Mouse (Mus musculus) neural tube, embryonic 11.5 days (tissue): ENCODE measurements around the gene Olfr557. TPM values are rescaled to one million over a fixed set of nuclear protein-coding genes. Genes with fewer than 3 reads are reported as not detected.

Experiments used
- ATAC-seq: fragments of 200-750 bp; cut with Nextera tagmentation; 2 replicates; pipeline ENCODE4 v1.8.0; 2017; ENCODE audit warnings: moderate number of reproducible peaks, mild to moderate bottlenecking, moderate TSS enrichment, moderate library complexity; ENCODE audit not compliant: insufficient read depth, low FRiP score, low TSS enrichment
- DNase-seq: peaks from one replicate; pipeline ENCODE4 v3.0.0-alpha.2; 2015; ENCODE audit warnings: low spot score
- H3K27ac ChIP-seq: fragments of 300-500 bp; sonication (generic); 2 replicates; pipeline ENCODE4 v1.5.1; 2014; ENCODE audit warnings: low read depth, mild to moderate bottlenecking, low read length
- H3K27me3 ChIP-seq: fragments of 300-500 bp; sonication (generic); 2 replicates; pipeline ENCODE4 v1.6.1; 2014; ENCODE audit warnings: mild to moderate bottlenecking, low read length, mixed read lengths; ENCODE audit not compliant: control insufficient read depth, insufficient read depth
- H3K36me3 ChIP-seq: fragments of 300-500 bp; sonication (generic); 2 replicates; pipeline ENCODE4 v1.6.1; 2014; ENCODE audit warnings: mild to moderate bottlenecking, low read length, moderate library complexity, mixed read lengths; ENCODE audit not compliant: control insufficient read depth, insufficient read depth
- H3K4me1 ChIP-seq: fragments of 300-500 bp; sonication (generic); 2 replicates; pipeline ENCODE4 v1.6.1; 2014; ENCODE audit warnings: low read length, mixed read lengths; ENCODE audit not compliant: control insufficient read depth, insufficient read depth
- H3K4me2 ChIP-seq: fragments of 300-500 bp; sonication (generic); 2 replicates; pipeline ENCODE4 v1.6.1; 2014; ENCODE audit warnings: low read depth, mild to moderate bottlenecking, moderate library complexity
- H3K4me3 ChIP-seq: fragments of 300-500 bp; sonication (generic); 2 replicates; pipeline ENCODE4 v1.5.1; 2014; ENCODE audit warnings: low read depth, low read length
- H3K9ac ChIP-seq: fragments of 300-500 bp; sonication (generic); 2 replicates; pipeline ENCODE4 v1.6.1; 2014; ENCODE audit warnings: mild to moderate bottlenecking, low read length
- H3K9me3 ChIP-seq: fragments of 300-500 bp; sonication (generic); 2 replicates; pipeline ENCODE4 v1.6.1; 2016; ENCODE audit warnings: low read length; ENCODE audit not compliant: control insufficient read depth
- WGBS: fragments of 180-500 bp; shearing (Covaris S2); extraction: QIAGEN DNeasy Blood & Tissue Kit; methylation state at CpG from one replicate; pipeline ENCODE4 v1.1.7; 2014; 5-methylcytosine and 5-hydroxymethylcytosine counted together
- polyA plus RNA-seq: library from polyadenylated mRNA; unstranded; fragments of >200 nt; fragmentation: Nextera tagmentation; extraction: Ambion mirVana; gene quantifications from 2 replicates; pipeline ENCODE4 v1.2.1, GENCODE M21; 2014

The Olfr557 gene
- polyA plus RNA-seq: not detected in 2 replicates

DNA sequence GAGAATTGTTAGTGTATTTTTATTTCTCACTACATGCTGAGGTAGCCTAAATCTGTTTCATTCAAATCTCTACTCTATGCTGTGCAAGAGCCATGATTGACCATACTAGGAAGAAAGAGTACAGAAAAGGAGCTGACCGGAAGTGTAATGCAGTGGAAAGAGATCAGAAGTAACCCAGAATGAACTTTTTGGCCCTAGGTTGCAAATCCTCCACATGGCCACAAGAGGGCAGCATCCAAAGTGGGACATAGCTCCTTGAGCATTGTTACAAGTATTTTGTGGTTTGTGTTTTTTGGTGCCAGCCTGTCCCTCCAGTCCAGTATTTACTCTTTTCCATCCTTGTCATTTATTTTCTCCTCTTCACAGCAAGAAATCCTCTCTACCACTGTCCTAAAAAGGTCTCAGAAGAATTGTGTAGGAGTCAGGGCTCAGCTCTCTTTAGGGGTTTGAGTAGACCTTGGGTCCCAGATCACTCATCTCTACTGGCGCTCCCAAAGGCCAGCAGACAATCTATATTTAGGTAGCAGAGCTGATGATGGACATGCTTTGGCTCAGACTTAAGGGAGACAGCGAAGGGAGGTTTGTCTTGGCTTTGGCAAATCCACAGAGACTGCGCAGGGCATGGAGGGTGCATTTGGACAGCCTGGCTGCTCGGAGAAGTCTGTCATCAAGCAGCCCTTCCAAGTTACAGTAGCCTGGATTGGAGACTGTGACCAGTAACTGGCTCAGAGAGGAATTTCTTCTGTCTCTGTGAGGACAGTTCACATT is at the start of gene Olfr557:
Gene Olfr557, plus strand, starts transcription at position 553 of the 768 bp plus-strand sequence.
- peak; percentile 49 for DNase-seq

GRCm38 (mm10) chr7:102658523-102658922 is 37.2 kb upstream of the Olfr557 start, which contains the start of gene Olfr555:
TSS of gene Olfr555 (plus strand) at chr7:102658823.
- 72% methylated on average over 1 of the region's 1 CpGs for WGBS
- no peaks in the 10 kb centered on the region for H3K9me3 ChIP-seq
- H3K4me2 ChIP-seq: no peak within 1 kb of the TSS
- DNase-seq (no peak), ATAC-seq (no peak)
- no peaks in the 10 kb centered on the region for H3K27me3 ChIP-seq
- no peaks in the 10 kb centered on the region for H3K36me3 ChIP-seq
- no peak within 1 kb of the TSS for H3K9ac ChIP-seq
- no peaks in the 10 kb centered on the region for H3K4me1 ChIP-seq
- no peak within 1 kb of the TSS for H3K27ac ChIP-seq
- no peak within 1 kb of the TSS for H3K4me3 ChIP-seq

More for the DNA sequence above, at the start of gene Olfr557:
- Histone ChIP-seq H3K4me3 (no peak within 1 kb of the TSS), H3K9ac (no peak within 1 kb of the TSS), H3K27ac (no peak within 1 kb of the TSS), H3K9me3 (no peaks in the 10 kb centered on the region), H3K4me1 (no peaks in the 10 kb centered on the region), H3K36me3 (no peaks in the 10 kb centered on the region), H3K4me2 (no peak within 1 kb of the TSS), H3K27me3 (no peaks in the 10 kb centered on the region)
- no peak for ATAC-seq
- 82% methylated on average over 5 of the region's 5 CpGs for WGBS

DNA sequence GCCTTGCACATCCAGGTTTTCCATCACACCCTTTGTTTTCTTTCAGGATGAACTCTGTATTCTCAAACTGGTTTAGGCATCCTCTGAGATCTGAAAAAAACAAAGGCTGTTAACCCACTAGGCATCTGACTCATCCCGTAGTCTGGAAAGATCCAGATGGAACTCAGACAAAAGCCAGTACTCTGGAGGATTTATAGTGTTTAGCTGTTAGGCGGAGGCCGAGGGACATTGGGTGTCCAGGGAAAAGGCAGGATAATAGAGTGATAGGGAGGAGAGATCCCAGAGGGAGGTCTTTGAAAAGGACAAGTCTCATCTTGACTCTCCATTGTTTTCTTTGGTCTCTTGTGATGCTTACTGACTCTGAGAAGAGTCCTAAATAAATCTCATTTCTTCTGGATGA is 31.1 kb upstream of the Olfr557 start, which contains the start of gene Olfr556:
Gene Olfr556, plus strand, starts transcription at position 301 of the 400 bp plus-strand sequence.
- H3K9ac ChIP-seq: no peak within 1 kb of the TSS
- no peaks in the 10 kb centered on the region for H3K9me3 ChIP-seq
- H3K4me2 ChIP-seq: no peak within 1 kb of the TSS
- no peak for DNase-seq
- H3K27ac ChIP-seq: no peak within 1 kb of the TSS
- 28% methylated on average over 3 of the region's 3 CpGs for WGBS
- no peaks in the 10 kb centered on the region for H3K4me1 ChIP-seq
- ATAC-seq: no peak
- H3K36me3 ChIP-seq: no peaks in the 10 kb centered on the region
- H3K27me3 ChIP-seq: no peaks in the 10 kb centered on the region
- no peak within 1 kb of the TSS for H3K4me3 ChIP-seq

GRCm38 (mm10) chr7:102665378-102665777 is 30.3 kb upstream of the Olfr557 start:
- H3K9ac ChIP-seq: no peak overlapping the region
- no peaks in the 10 kb centered on the region for H3K27me3 ChIP-seq
- H3K4me3 ChIP-seq: no peak overlapping the region
- H3K36me3 ChIP-seq: no peaks in the 10 kb centered on the region
- no peaks in the 10 kb centered on the region for H3K4me1 ChIP-seq
- WGBS: 52% methylated on average over 2 of the region's 2 CpGs
- H3K9me3 ChIP-seq: no peaks in the 10 kb centered on the region
- ATAC-seq (no peak), DNase-seq (peak; percentile 16)
- H3K4me2 ChIP-seq: no peak overlapping the region
- no peak overlapping the region for H3K27ac ChIP-seq

- no peak overlapping the region for H3K27ac ChIP-seq
- H3K27me3 ChIP-seq: no peaks in the 10 kb centered on the region
- 80% methylated on average over 2 of the region's 2 CpGs for WGBS
- ATAC-seq (no peak), DNase-seq (no peak)
- no peak overlapping the region for H3K9ac ChIP-seq
- H3K4me2 ChIP-seq: no peak overlapping the region
- H3K9me3 ChIP-seq: no peaks in the 10 kb centered on the region
- no peak overlapping the region for H3K4me3 ChIP-seq
- no peaks in the 10 kb centered on the region for H3K4me1 ChIP-seq
- H3K36me3 ChIP-seq: no peaks in the 10 kb centered on the region
These were observed 19.5 kb upstream of the Olfr557 start for GRCm38 (mm10) chr7:102676225-102676624.

- Histone ChIP-seq H3K4me3 (no peak overlapping the region), H3K4me1 (no peaks in the 10 kb centered on the region)
These were observed 13.8 kb upstream of the Olfr557 start for GRCm38 (mm10) chr7:102681916-102682315.

DNA sequence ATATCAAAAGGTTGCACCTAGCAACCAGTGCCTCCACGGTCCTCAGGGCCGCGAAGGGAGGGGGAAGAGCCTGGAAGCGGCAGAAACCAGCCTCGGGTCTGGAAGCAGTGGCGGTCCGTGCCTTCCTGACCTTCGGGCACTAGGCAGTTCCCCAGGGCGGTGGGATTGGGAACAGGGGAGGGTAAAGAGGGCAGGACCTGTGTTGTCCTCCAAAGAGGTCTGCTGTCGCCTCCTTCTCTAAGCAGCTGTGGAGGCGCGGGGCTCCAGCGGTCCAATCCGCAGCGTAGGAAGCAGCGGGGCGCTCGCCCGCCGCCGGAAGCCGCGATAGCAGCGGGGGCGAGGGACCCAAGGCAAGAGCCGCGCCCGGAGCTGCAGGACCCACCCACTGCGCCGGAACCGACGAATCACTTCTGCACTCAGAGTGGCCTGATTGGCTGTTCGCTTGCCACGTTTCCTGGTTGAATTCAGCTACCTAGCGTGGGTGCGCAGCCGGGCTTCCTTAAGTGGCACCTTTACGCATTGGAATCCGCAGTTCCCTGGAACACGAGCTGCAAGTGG is 8.7 kb upstream of the Olfr557 start, which contains the start of gene Trim68:
Gene Trim68, minus strand, starts transcription at position 384 of the 558 bp plus-strand sequence.
- DNase-seq (peak; percentile 94), ATAC-seq (peak; percentile 99)
- peak within 1 kb of the TSS; percentile 57 for H3K4me3 ChIP-seq
- peak within 1 kb of the TSS; percentile 57 for H3K4me2 ChIP-seq
- H3K9ac ChIP-seq: peak within 1 kb of the TSS; percentile 75
- under 1% methylated on average over 40 of the region's 40 CpGs for WGBS
- H3K4me1 ChIP-seq: no peaks in the 10 kb centered on the region
- H3K27ac ChIP-seq: no peak within 1 kb of the TSS
- H3K36me3 ChIP-seq: no peaks in the 10 kb centered on the region
- no peaks in the 10 kb centered on the region for H3K27me3 ChIP-seq
- H3K9me3 ChIP-seq: no peaks in the 10 kb centered on the region

More at GRCm38 (mm10) chr7:102681916-102682315, 13.8 kb upstream of the Olfr557 start:
- WGBS: 93% methylated on average over 1 of the region's 1 CpGs
- Histone ChIP-seq H3K27me3 (no peaks in the 10 kb centered on the region), H3K36me3 (no peaks in the 10 kb centered on the region), H3K9ac (no peak overlapping the region), H3K27ac (no peak overlapping the region), H3K4me2 (no peak overlapping the region), H3K9me3 (no peaks in the 10 kb centered on the region)
- ATAC-seq (no peak), DNase-seq (no peak)

GRCm38 (mm10) chr7:102698461-102698860 is 2.8 kb downstream of the Olfr557 start:
- ATAC-seq (no peak), DNase-seq (no peak)
- Histone ChIP-seq H3K4me2 (no peak overlapping the region), H3K36me3 (no peaks in the 10 kb centered on the region), H3K4me3 (no peak overlapping the region), H3K9ac (no peak overlapping the region), H3K9me3 (no peaks in the 10 kb centered on the region), H3K27ac (no peak overlapping the region), H3K4me1 (no peaks in the 10 kb centered on the region), H3K27me3 (no peaks in the 10 kb centered on the region)
- WGBS: 85% methylated on average over 7 of the region's 7 CpGs

DNA sequence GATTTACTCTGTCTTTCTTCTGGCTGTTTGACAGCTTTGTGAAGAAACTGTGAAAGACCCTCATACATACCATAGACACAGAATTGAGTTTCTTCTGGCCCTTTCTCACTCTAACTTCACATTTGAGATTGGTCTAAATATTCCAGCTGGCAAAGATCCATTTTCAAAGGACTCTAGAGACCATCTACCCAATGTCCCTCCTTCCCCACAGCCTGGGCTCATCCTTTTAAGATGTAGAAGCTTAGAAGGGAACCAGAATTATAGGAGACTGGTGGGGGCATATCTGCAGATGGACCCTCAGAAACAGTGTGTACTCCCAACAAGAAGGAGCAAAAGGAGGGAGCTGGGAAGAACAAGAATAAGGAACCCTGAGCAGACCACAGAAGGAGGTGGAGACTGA is 6.2 kb downstream of the Olfr557 start, which contains the start of gene Olfr558:
Gene Olfr558, plus strand, starts transcription at position 301 of the 400 bp plus-strand sequence.
- Histone ChIP-seq H3K9me3 (no peaks in the 10 kb centered on the region), H3K4me3 (no peak within 1 kb of the TSS), H3K36me3 (no peaks in the 10 kb centered on the region), H3K27ac (no peak within 1 kb of the TSS), H3K4me2 (no peak within 1 kb of the TSS), H3K4me1 (no peaks in the 10 kb centered on the region), H3K9ac (no peak within 1 kb of the TSS), H3K27me3 (no peaks in the 10 kb centered on the region)
- no peak for ATAC-seq
- no peak for DNase-seq
